Mouse (Mus musculus): ENCODE data around the gene Tmsb15b1. TPM values are rescaled to one million over a fixed set of nuclear protein-coding genes. Genes with fewer than 3 reads are reported as not detected.
"Not testable (repeated sequence)": the region's sequence is repeated elsewhere in the genome, so short reads cannot be mapped to it uniquely, and the experiment has no call there.

Gene Tmsb15b1
- polyA plus RNA-seq, 1 experiment from 2014 or later: 34.1 TPM

GRCm38 (mm10) chrX:136959688-136960087, 17.0 kb downstream of the Tmsb15b1 start:
- Histone ChIP-seq H3K4me1 (replicated peaks; ENCODE audit: control insufficient read depth, insufficient read depth, low read length) (no peaks in the 10 kb centered on the region), H3K27ac (ENCODE audit: low read depth, low read length) (no peak overlapping the region), H3K4me3 (ENCODE audit: low read depth, low read length) (no peak overlapping the region), H3K36me3 (ENCODE audit: control insufficient read depth, insufficient read depth) (no peaks in the 10 kb centered on the region), H3K9me3 (ENCODE audit: control insufficient read depth) (no peaks in the 10 kb centered on the region), H3K27me3 (replicated peaks; ENCODE audit: control insufficient read depth, insufficient read depth, low read length) (no peaks in the 10 kb centered on the region), H3K4me2 (replicated peaks; ENCODE audit: low read depth) (no peak overlapping the region), H3K9ac (ENCODE audit: low read depth, low read length) (no peak overlapping the region)
- WGBS: 35% methylated on average over 2 of the region's 2 CpGs
- TF ChIP-seq CTCF (IDR thresholded peaks at IDR 0.05; ENCODE audit: low read depth): peak; percentile 66
- ATAC-seq: no peak; the same call in 1 of the 2 replicates

- not testable (repeated sequence) for H3K9me3 ChIP-seq (ENCODE audit: control insufficient read depth); H3K27me3 ChIP-seq (replicated peaks; ENCODE audit: control insufficient read depth, insufficient read depth, low read length); H3K9ac ChIP-seq (ENCODE audit: low read depth, low read length); H3K4me3 ChIP-seq (ENCODE audit: low read depth, low read length); H3K36me3 ChIP-seq (ENCODE audit: control insufficient read depth, insufficient read depth); ATAC-seq; H3K4me1 ChIP-seq (replicated peaks; ENCODE audit: control insufficient read depth, insufficient read depth, low read length); H3K27ac ChIP-seq (ENCODE audit: low read depth, low read length)
- peak overlapping the region; percentile 54 for H3K4me2 ChIP-seq (replicated peaks; ENCODE audit: low read depth)
- WGBS: 51% methylated on average over 5 of the region's 5 CpGs
These were observed 18.4 kb downstream of the Tmsb15b1 start for GRCm38 (mm10) chrX:136958300-136958699.

DNA sequence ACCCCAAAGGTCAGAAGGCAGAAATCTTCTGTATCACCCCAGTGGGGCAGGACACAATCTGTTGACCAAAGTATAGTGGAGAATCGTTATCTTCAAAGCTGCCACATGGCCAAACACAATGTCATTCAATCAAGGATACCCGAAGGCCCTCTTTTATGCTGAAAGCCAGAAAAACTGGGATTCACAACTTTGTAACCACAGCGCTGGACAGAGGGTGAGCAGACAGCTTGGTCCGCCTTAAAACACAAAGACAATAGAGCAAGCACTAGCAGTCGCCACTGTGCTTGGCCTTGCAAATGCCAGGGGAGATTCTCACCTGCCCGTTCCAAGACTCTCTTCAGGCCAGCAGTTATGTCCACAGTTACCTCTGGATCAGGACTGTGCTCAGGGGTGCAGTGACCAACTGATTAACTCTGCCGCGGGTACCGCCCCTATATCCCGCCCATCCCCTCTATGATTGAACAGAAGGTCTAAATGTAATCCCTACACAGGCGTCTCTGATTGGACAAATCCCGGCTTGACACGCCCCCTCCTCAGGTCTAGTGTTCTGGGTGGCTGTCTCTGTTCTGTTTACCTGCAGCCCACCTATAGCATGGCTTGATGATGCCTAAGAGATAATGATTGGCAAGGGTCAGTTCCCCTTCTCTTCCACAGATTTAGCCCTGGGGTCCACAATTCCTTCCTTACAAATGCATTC, 18.9 kb downstream of the Tmsb15b1 start:
- not testable (repeated sequence) for H3K4me1 ChIP-seq (replicated peaks; ENCODE audit: control insufficient read depth, insufficient read depth, low read length); H3K9ac ChIP-seq (ENCODE audit: low read depth, low read length); H3K27me3 ChIP-seq (replicated peaks; ENCODE audit: control insufficient read depth, insufficient read depth, low read length); H3K36me3 ChIP-seq (ENCODE audit: control insufficient read depth, insufficient read depth); H3K27ac ChIP-seq (ENCODE audit: low read depth, low read length); H3K9me3 ChIP-seq (ENCODE audit: control insufficient read depth)
- Histone ChIP-seq H3K4me3 (ENCODE audit: low read depth, low read length) (0 out of 2 replicates have a peak overlapping the region, but pooled peaks have one; percentile 14), H3K4me2 (replicated peaks; ENCODE audit: low read depth) (peak overlapping the region; percentile 54)
- WGBS: 26% methylated on average over 13 of the region's 13 CpGs
- peak; percentile 98 for ATAC-seq

- Histone ChIP-seq H3K27ac (ENCODE audit: low read depth, low read length) (no peak overlapping the region), H3K4me1 (replicated peaks; ENCODE audit: control insufficient read depth, insufficient read depth, low read length) (no peaks in the 10 kb centered on the region), H3K36me3 (ENCODE audit: control insufficient read depth, insufficient read depth) (no peaks in the 10 kb centered on the region), H3K9me3 (ENCODE audit: control insufficient read depth) (no peaks in the 10 kb centered on the region), H3K4me2 (replicated peaks; ENCODE audit: low read depth) (no peak overlapping the region), H3K27me3 (replicated peaks; ENCODE audit: control insufficient read depth, insufficient read depth, low read length) (no peaks in the 10 kb centered on the region), H3K9ac (ENCODE audit: low read depth, low read length) (no peak overlapping the region), H3K4me3 (ENCODE audit: low read depth, low read length) (no peak overlapping the region)
- peak; percentile 100 for ATAC-seq
- no peak for TF ChIP-seq CTCF (IDR thresholded peaks at IDR 0.05; ENCODE audit: low read depth)
- 7% methylated on average over 3 of the region's 3 CpGs for WGBS
These were observed 38.7 kb downstream of the Tmsb15b1 start for GRCm38 (mm10) chrX:136937985-136938384.

DNA sequence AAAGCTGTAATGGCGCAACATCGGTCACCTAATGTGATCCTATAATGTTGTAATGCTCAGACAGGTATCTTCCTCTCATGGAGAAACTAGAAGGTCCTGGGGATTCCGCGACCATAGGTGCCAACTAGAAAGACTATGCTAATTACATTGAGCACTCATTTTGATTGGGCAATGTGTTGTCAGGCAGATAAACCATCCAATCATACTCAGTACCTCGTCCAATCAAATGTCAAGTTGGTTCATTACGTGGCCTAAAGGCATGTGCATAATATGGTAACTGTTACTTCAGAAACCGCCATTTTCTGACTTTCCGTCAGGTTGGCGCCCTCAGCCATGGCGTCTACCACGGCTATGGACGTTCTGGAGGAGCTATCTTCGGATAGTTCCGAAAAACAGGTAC, 49.6 kb downstream of the Tmsb15b1 start, which contains the start of gene H2bfm:
Gene H2bfm (plus strand): TSS at position 295 of the 400 bp plus-strand sequence.
- 90% methylated on average over 14 of the region's 14 CpGs for WGBS
- no peak for TF ChIP-seq CTCF (IDR thresholded peaks at IDR 0.05; ENCODE audit: low read depth)
- ATAC-seq: no peak
- no peaks in the 10 kb centered on the region for H3K36me3 ChIP-seq (ENCODE audit: control insufficient read depth, insufficient read depth)
- no peak within 1 kb of the TSS for H3K9ac ChIP-seq (ENCODE audit: low read depth, low read length)
- no peaks in the 10 kb centered on the region; the same call in 1 of the 2 replicates for H3K9me3 ChIP-seq (ENCODE audit: control insufficient read depth)
- H3K27me3 ChIP-seq (replicated peaks; ENCODE audit: control insufficient read depth, insufficient read depth, low read length): no peaks in the 10 kb centered on the region
- no peak within 1 kb of the TSS for H3K4me3 ChIP-seq (ENCODE audit: low read depth, low read length)
- no peaks in the 10 kb centered on the region for H3K4me1 ChIP-seq (replicated peaks; ENCODE audit: control insufficient read depth, insufficient read depth, low read length)
- no peak within 1 kb of the TSS for H3K4me2 ChIP-seq (replicated peaks; ENCODE audit: low read depth)
- no peak within 1 kb of the TSS for H3K27ac ChIP-seq (ENCODE audit: low read depth, low read length)

- no peaks in the 10 kb centered on the region for H3K4me1 ChIP-seq (replicated peaks; ENCODE audit: control insufficient read depth, insufficient read depth, low read length)
- TF ChIP-seq CTCF (IDR thresholded peaks at IDR 0.05; ENCODE audit: low read depth): no peak
- no peak for ATAC-seq
- H3K4me3 ChIP-seq (ENCODE audit: low read depth, low read length): no peak overlapping the region
- no peaks in the 10 kb centered on the region for H3K27me3 ChIP-seq (replicated peaks; ENCODE audit: control insufficient read depth, insufficient read depth, low read length)
- H3K27ac ChIP-seq (ENCODE audit: low read depth, low read length): no peak overlapping the region
- no peak overlapping the region for H3K4me2 ChIP-seq (replicated peaks; ENCODE audit: low read depth)
- H3K9ac ChIP-seq (ENCODE audit: low read depth, low read length): no peak overlapping the region
- H3K36me3 ChIP-seq (ENCODE audit: control insufficient read depth, insufficient read depth): no peaks in the 10 kb centered on the region
- no peaks in the 10 kb centered on the region; the same call in 1 of the 2 replicates for H3K9me3 ChIP-seq (ENCODE audit: control insufficient read depth)
These were observed 50.8 kb downstream of the Tmsb15b1 start for GRCm38 (mm10) chrX:136925863-136926262.

Other genes starting within 250 kb of the Tmsb15b1 start
- 459 and 483 TPM in 2 replicates for gene Morf4l2, start 233.2 kb downstream of the Tmsb15b1 start, polyA plus RNA-seq (2015; fragmentation: Nextera tagmentation; extraction: Ambion mirVana)
- not detected in 2 replicates for gene Glra4, start 196.7 kb downstream of the Tmsb15b1 start, polyA plus RNA-seq (2015; fragmentation: Nextera tagmentation; extraction: Ambion mirVana)
- 1.9 and 3.0 TPM in 2 replicates for gene Plp1, start 154.2 kb downstream of the Tmsb15b1 start, polyA plus RNA-seq (2015; fragmentation: Nextera tagmentation; extraction: Ambion mirVana)
- 0.21 and 0.27 TPM in 2 replicates for gene Rab9b, start 108.1 kb downstream of the Tmsb15b1 start, polyA plus RNA-seq (2015; fragmentation: Nextera tagmentation; extraction: Ambion mirVana)
- not detected in 2 replicates for gene H2bfm, start 49.5 kb downstream of the Tmsb15b1 start, polyA plus RNA-seq (2015; fragmentation: Nextera tagmentation; extraction: Ambion mirVana)
- gene Tmsb15b2, start 1.4 kb downstream of the Tmsb15b1 start, polyA plus RNA-seq (2015; fragmentation: Nextera tagmentation; extraction: Ambion mirVana): 56.8 and 62.6 TPM in 2 replicates
- 3.7 and 7.0 TPM in 2 replicates for gene Tmsb15l, start within 50 bp of the Tmsb15b1 start, polyA plus RNA-seq (2015; fragmentation: Nextera tagmentation; extraction: Ambion mirVana)
- 7.7 and 8.4 TPM in 2 replicates for gene Zcchc18, start 16.3 kb upstream of the Tmsb15b1 start, polyA plus RNA-seq (2015; fragmentation: Nextera tagmentation; extraction: Ambion mirVana)
- gene Slc25a53, start 61.4 kb upstream of the Tmsb15b1 start, polyA plus RNA-seq (2015; fragmentation: Nextera tagmentation; extraction: Ambion mirVana): 2.7 and 3.1 TPM in 2 replicates
- 2.2 and 2.5 TPM in 2 replicates for gene Fam199x, start 72.7 kb upstream of the Tmsb15b1 start, polyA plus RNA-seq (2015; fragmentation: Nextera tagmentation; extraction: Ambion mirVana)
- not detected in 2 replicates for gene Esx1, start 145.2 kb upstream of the Tmsb15b1 start, polyA plus RNA-seq (2015; fragmentation: Nextera tagmentation; extraction: Ambion mirVana)